Mouse (Mus musculus): ENCODE measurements around the gene Sh3pxd2b. TPM values are rescaled to one million over a fixed set of nuclear protein-coding genes. Genes with fewer than 3 reads are reported as not detected.

The Sh3pxd2b gene
- polyA plus RNA-seq, 1 experiment from 2014 or later = 20.0 TPM

DNA sequence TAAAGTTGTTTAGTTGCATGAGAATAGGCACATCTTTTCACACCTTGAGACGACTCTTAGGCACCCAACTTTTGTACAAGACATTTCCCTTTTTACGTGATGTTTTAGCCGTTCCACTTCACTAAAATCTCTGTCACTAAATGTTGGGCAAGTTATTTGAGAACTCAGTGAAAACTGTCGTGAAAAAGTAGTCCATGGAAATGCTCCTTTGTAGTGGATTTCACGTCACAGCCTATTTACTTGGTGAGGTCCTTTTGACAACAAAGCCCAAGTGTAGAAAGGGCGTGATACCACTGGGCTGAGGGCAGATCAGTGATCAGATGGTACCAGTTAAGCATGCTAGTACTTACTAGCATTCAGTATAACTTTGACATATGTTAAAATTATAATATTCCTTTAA lies 108.7 kb downstream of the Sh3pxd2b start:
- ATAC-seq (replicated peaks; ENCODE audit: low FRiP score, low TSS enrichment, low read depth) (no peak), DNase-seq (ENCODE audit: low spot score) (no peak)
- WGBS = 9% methylated on average over 6 of the region's 6 CpGs

DNA sequence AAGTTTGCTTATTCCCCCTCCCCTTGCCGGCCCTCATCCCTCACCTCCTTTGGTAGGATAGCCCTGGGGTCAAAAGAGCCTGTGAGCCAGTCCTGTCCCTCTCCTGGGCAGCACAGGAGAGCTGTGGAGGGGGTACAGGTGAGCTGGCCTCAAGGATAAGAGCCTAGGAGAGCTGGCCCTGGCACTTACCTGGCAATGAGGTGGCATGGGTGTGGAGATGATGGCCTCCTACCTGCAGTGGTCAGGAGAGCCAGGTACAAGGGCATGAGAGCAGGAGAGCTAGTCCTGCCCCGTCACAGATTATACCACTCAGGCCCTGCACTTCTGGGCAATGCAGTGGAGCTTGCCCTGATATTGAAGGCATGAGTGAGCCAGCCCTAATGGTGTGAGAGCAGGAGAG lies 116.7 kb downstream of the Sh3pxd2b start:
- 63% methylated on average over 2 of the region's 2 CpGs for WGBS
- Histone ChIP-seq H3K4me2 (ENCODE audit: low read length) (no peak overlapping the region), H3K9me3 (ENCODE audit: control insufficient read depth, low read length) (no peaks in the 10 kb centered on the region), H3K36me3 (ENCODE audit: control insufficient read depth, insufficient read depth, low read length) (no peaks in the 10 kb centered on the region), H3K4me3 (ENCODE audit: low read depth, low read length) (no peak overlapping the region), H3K27ac (ENCODE audit: low read depth) (no peak overlapping the region), H3K4me1 (replicated peaks; ENCODE audit: control insufficient read depth, insufficient read depth, low read length) (no peaks in the 10 kb centered on the region), H3K9ac (ENCODE audit: low read length) (no peak overlapping the region), H3K27me3 (replicated peaks; ENCODE audit: control insufficient read depth, insufficient read depth, low read length) (no peaks in the 10 kb centered on the region)
- DNase-seq (ENCODE audit: low spot score) = no peak
- no peak for ATAC-seq (replicated peaks; ENCODE audit: low FRiP score, low TSS enrichment, low read depth)

More for the DNA sequence above, 108.7 kb downstream of the Sh3pxd2b start:
- H3K4me2 ChIP-seq (ENCODE audit: low read length) = peak overlapping the region; percentile 92
- no peaks in the 10 kb centered on the region for H3K27me3 ChIP-seq (replicated peaks; ENCODE audit: control insufficient read depth, insufficient read depth, low read length)
- 0 out of 2 replicates have a peak overlapping the region, but pooled peaks have one; percentile 93 for H3K27ac ChIP-seq (ENCODE audit: low read depth)
- H3K4me1 ChIP-seq (replicated peaks; ENCODE audit: control insufficient read depth, insufficient read depth, low read length) = peaks cover 11% of the 10 kb centered on the region; the same call in 1 of the 2 replicates
- H3K36me3 ChIP-seq (ENCODE audit: control insufficient read depth, insufficient read depth, low read length) = no peaks in the 10 kb centered on the region
- no peaks in the 10 kb centered on the region for H3K9me3 ChIP-seq (ENCODE audit: control insufficient read depth, low read length)
- H3K4me3 ChIP-seq (ENCODE audit: low read depth, low read length) = peak overlapping the region; percentile 78
- peak overlapping the region; percentile 97 for H3K9ac ChIP-seq (ENCODE audit: low read length)

DNA sequence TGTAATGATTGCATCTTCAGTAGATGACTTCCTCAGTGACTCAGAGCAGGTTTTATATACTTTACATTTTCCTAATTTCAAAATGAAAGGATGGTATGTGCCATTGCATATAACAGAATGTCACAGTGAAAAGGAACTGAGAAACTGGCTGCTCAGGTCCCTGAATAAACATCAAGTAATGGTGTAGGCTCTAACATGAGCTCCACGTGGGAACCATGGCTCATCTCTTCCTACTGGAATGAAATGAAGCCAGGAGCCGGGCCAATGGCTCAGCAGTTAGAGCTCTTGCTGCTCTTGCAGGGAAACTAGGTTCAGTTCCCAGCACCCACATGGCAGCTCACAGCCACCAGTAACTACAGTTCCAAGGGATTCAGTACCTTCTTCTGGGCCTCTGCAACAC lies 124.3 kb downstream of the Sh3pxd2b start:
- Histone ChIP-seq H3K4me3 (ENCODE audit: low read depth, low read length) (no peak overlapping the region), H3K4me2 (ENCODE audit: low read length) (no peak overlapping the region), H3K27me3 (replicated peaks; ENCODE audit: control insufficient read depth, insufficient read depth, low read length) (no peaks in the 10 kb centered on the region), H3K27ac (ENCODE audit: low read depth) (no peak overlapping the region), H3K9me3 (ENCODE audit: control insufficient read depth, low read length) (no peaks in the 10 kb centered on the region), H3K36me3 (ENCODE audit: control insufficient read depth, insufficient read depth, low read length) (no peaks in the 10 kb centered on the region), H3K4me1 (replicated peaks; ENCODE audit: control insufficient read depth, insufficient read depth, low read length) (no peaks in the 10 kb centered on the region), H3K9ac (ENCODE audit: low read length) (no peak overlapping the region)
- ATAC-seq (replicated peaks; ENCODE audit: low FRiP score, low TSS enrichment, low read depth) (no peak), DNase-seq (ENCODE audit: low spot score) (no peak)
- 81% methylated on average over 2 of the region's 2 CpGs for WGBS

DNA sequence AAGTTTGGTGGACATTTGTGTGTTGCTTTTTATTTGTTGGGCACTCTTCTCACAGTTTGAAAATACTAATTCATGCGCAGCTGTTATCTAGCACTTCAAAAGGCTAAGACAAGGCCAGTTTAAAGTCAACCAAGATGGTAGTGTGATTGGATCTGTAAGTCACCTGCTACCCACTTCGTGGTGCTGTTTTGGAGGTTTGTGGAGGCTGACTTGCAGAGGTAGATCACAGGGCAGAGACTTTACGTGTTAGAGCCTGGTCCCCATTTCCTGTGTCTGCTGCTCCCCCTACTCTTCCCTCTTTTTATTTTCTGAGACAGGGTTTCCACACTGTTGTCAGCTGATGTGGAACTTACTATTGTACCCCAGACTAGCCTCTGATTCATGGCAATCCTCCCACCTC lies 127.1 kb downstream of the Sh3pxd2b start:
- Histone ChIP-seq H3K27ac (ENCODE audit: low read depth) (no peak overlapping the region), H3K4me1 (replicated peaks; ENCODE audit: control insufficient read depth, insufficient read depth, low read length) (no peaks in the 10 kb centered on the region), H3K4me2 (ENCODE audit: low read length) (no peak overlapping the region), H3K9ac (ENCODE audit: low read length) (no peak overlapping the region), H3K36me3 (ENCODE audit: control insufficient read depth, insufficient read depth, low read length) (no peaks in the 10 kb centered on the region), H3K27me3 (replicated peaks; ENCODE audit: control insufficient read depth, insufficient read depth, low read length) (no peaks in the 10 kb centered on the region), H3K9me3 (ENCODE audit: control insufficient read depth, low read length) (no peaks in the 10 kb centered on the region), H3K4me3 (ENCODE audit: low read depth, low read length) (no peak overlapping the region)
- 80% methylated on average over 3 of the region's 3 CpGs for WGBS
- ATAC-seq (replicated peaks; ENCODE audit: low FRiP score, low TSS enrichment, low read depth) = no peak
- no peak for DNase-seq (ENCODE audit: low spot score)

DNA sequence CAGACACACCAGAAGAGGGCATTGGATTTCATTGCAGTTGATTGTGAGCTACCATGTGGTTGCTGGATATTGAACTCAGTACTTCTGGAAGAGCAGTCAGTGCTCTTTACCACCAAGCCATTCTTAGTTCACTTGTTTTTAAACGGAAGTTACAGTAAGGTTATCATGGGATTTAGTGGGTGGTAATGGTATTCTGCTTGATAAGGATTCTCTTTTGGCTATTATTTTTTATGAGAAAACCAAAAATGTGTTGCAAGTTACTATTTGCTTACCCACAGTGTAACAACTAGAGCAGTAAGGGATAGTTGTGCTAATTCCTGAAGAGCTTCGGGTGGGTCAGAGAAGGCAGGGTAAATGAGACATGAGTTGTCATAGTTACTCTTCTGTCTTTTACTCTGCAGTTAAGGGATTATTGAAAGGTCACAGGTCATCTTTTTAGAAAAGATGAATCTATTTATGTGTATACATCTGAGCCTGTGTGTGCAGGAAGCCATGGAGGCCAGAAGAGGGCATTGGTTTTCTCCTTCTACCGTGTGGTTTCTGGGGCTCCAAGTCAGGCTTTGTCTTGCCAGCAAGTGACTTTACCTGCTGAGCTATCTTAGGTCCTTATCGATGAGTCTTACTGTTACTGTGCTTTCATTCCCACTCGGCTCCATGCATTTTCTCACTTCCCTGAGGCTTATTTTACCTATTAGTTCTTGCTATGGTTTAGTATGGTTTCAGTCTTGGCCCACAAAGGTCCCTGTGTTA lies 128.0 kb downstream of the Sh3pxd2b start:
- Histone ChIP-seq H3K36me3 (ENCODE audit: control insufficient read depth, insufficient read depth, low read length) (no peaks in the 10 kb centered on the region), H3K4me3 (ENCODE audit: low read depth, low read length) (no peak overlapping the region), H3K4me2 (ENCODE audit: low read length) (no peak overlapping the region), H3K27ac (ENCODE audit: low read depth) (no peak overlapping the region), H3K27me3 (replicated peaks; ENCODE audit: control insufficient read depth, insufficient read depth, low read length) (no peaks in the 10 kb centered on the region), H3K9ac (ENCODE audit: low read length) (no peak overlapping the region), H3K9me3 (ENCODE audit: control insufficient read depth, low read length) (no peaks in the 10 kb centered on the region), H3K4me1 (replicated peaks; ENCODE audit: control insufficient read depth, insufficient read depth, low read length) (no peaks in the 10 kb centered on the region)
- 83% methylated on average over 5 of the region's 5 CpGs for WGBS
- no peak for DNase-seq (ENCODE audit: low spot score)
- ATAC-seq (replicated peaks; ENCODE audit: low FRiP score, low TSS enrichment, low read depth) = no peak

Other genes with a start within 250 kb of the Sh3pxd2b start
- gene Il9r, start 147.5 kb upstream of the Sh3pxd2b start, polyA plus RNA-seq (2014; fragmentation: Nextera tagmentation; extraction: Ambion mirVana) = not detected in 2 replicates
- 58.0 and 60.7 TPM in 2 replicates for gene Snrnp25, start 142.4 kb upstream of the Sh3pxd2b start, polyA plus RNA-seq (2014; fragmentation: Nextera tagmentation; extraction: Ambion mirVana)
- 45.6 and 57.9 TPM in 2 replicates for gene Rhbdf1, start 125.5 kb upstream of the Sh3pxd2b start, polyA plus RNA-seq (2014; fragmentation: Nextera tagmentation; extraction: Ambion mirVana)
- 36.2 and 39.3 TPM in 2 replicates for gene Mpg, start 121.3 kb upstream of the Sh3pxd2b start, polyA plus RNA-seq (2014; fragmentation: Nextera tagmentation; extraction: Ambion mirVana)
- gene Nprl3, start 80.1 kb upstream of the Sh3pxd2b start, polyA plus RNA-seq (2014; fragmentation: Nextera tagmentation; extraction: Ambion mirVana) = 28.0 and 29.5 TPM in 2 replicates
- gene Hba-x, start 71.4 kb upstream of the Sh3pxd2b start, polyA plus RNA-seq (2014; fragmentation: Nextera tagmentation; extraction: Ambion mirVana) = 104 and 121 TPM in 2 replicates
- 2,039 and 2,947 TPM in 2 replicates for gene Hba-a1, start 64.3 kb upstream of the Sh3pxd2b start, polyA plus RNA-seq (2014; fragmentation: Nextera tagmentation; extraction: Ambion mirVana)
- gene Hbq1b, start 60.9 kb upstream of the Sh3pxd2b start, polyA plus RNA-seq (2014; fragmentation: Nextera tagmentation; extraction: Ambion mirVana) = 0.45 and 0.58 TPM in 2 replicates
- gene Hba-a2, start 51.3 kb upstream of the Sh3pxd2b start, polyA plus RNA-seq (2014; fragmentation: Nextera tagmentation; extraction: Ambion mirVana) = 5,179 and 7,428 TPM in 2 replicates
- gene Hbq1a, start 47.8 kb upstream of the Sh3pxd2b start, polyA plus RNA-seq (2014; fragmentation: Nextera tagmentation; extraction: Ambion mirVana) = not detected in 2 replicates
- 48.6 and 57.6 TPM in 2 replicates for gene Ubtd2, start 107.5 kb downstream of the Sh3pxd2b start, polyA plus RNA-seq (2014; fragmentation: Nextera tagmentation; extraction: Ambion mirVana)
- 0.30 and 0.58 TPM in 2 replicates for gene Efcab9, start 184.3 kb downstream of the Sh3pxd2b start, polyA plus RNA-seq (2014; fragmentation: Nextera tagmentation; extraction: Ambion mirVana)
- gene Stk10, start 185.5 kb downstream of the Sh3pxd2b start, polyA plus RNA-seq (2014; fragmentation: Nextera tagmentation; extraction: Ambion mirVana) = 3.0 and 3.3 TPM in 2 replicates